Mouse (Mus musculus) limb, embryonic 15.5 days (tissue): ENCODE results near the gene Tdrd6. TPM values are rescaled to one million over a fixed set of nuclear protein-coding genes. Genes with fewer than 3 reads are reported as not detected.

Source experiments
- ATAC-seq: fragments of 200-750 bp; cut with Nextera tagmentation; 2 replicates; pipeline ENCODE4 v1.8.0; 2017; ENCODE audit warnings: low read depth, moderate TSS enrichment; ENCODE audit not compliant: insufficient number of reproducible peaks, low FRiP score, low TSS enrichment
- H3K27ac ChIP-seq: fragments of 300-500 bp; sonication (generic); 2 replicates; pipeline ENCODE4 v1.5.1; 2015; ENCODE audit warnings: moderate library complexity, mild to moderate bottlenecking, inconsistent platforms
- H3K27me3 ChIP-seq: fragments of 300-500 bp; sonication (generic); 2 replicates; pipeline ENCODE4 v1.6.1; 2015; ENCODE audit warnings: inconsistent platforms
- H3K36me3 ChIP-seq: fragments of 300-500 bp; sonication (generic); 2 replicates; pipeline ENCODE4 v1.6.1; 2015; ENCODE audit warnings: inconsistent platforms
- H3K4me1 ChIP-seq: fragments of 300-500 bp; sonication (generic); 2 replicates; pipeline ENCODE4 v1.6.1; 2015; ENCODE audit warnings: inconsistent platforms
- H3K4me2 ChIP-seq: fragments of 300-500 bp; sonication (generic); 2 replicates; pipeline ENCODE4 v1.6.1; 2015; ENCODE audit warnings: mild to moderate bottlenecking, inconsistent platforms
- H3K4me3 ChIP-seq: fragments of 300-500 bp; sonication (generic); 2 replicates; pipeline ENCODE4 v1.5.1; 2015; ENCODE audit warnings: mild to moderate bottlenecking, inconsistent platforms
- H3K9ac ChIP-seq: fragments of 300-500 bp; sonication (generic); 2 replicates; pipeline ENCODE4 v1.6.1; 2015; ENCODE audit warnings: inconsistent platforms
- H3K9me3 ChIP-seq: fragments of 300-500 bp; sonication (generic); 2 replicates; pipeline ENCODE4 v1.6.1; 2016; ENCODE audit warnings: inconsistent platforms
- WGBS: fragments of 180-500 bp; shearing (Covaris S2); methylation state at CpG from one replicate; pipeline ENCODE4 v1.1.7; 2015; 5-methylcytosine and 5-hydroxymethylcytosine counted together
- polyA plus RNA-seq: library from polyadenylated mRNA; unstranded; fragments of >200 nt; fragmentation: Nextera tagmentation; extraction: Ambion mirVana; gene quantifications from 2 replicates; pipeline ENCODE4 v1.2.1, GENCODE M21; 2015

Gene Tdrd6
- polyA plus RNA-seq, 1 experiment from 2014 or later = 0.14 TPM

DNA sequence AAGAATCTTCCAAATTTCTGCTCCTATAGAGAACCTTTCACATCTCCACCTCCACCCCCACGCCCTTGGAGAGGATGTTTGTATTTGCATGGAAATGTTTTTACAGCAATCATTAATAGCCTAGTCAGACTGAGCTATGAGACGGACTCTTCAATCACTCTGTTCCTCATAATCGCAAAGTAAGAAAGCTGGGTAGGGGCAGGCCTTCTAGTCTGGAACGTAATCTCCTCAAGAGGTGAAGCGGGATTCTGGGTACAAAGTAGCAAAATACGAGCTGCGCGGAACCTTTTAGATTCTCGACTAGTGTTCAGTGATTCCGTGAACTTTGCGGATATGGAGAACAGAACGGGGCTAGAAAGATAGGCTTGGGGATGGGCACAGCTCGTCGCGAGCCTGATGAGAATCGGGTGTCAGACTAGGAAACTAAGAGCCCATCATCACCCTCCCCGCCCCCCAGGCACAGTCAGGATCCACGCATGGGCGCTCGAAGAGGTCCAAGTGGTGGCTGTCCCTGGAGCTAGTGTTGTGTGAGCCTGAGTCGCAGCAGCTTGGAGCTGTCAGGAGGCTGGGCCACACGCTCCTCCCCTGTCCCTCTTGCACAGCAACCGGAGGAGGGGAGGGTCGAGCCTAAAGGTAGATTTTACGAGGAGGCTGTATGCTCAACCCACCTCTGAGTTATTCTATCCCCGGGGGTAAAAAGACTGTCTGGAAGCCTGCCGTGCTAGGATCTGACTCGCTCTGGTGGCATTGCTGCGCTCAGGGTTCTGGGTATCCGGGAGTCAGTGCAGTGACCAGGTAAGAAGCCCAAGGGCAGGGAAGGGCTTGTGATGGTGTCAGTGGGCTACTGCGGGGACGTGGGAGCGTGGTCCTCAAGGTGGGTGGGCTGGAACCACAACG is 61.9 kb downstream of the Tdrd6 start, which contains the start of gene Pla2g7:
Gene Pla2g7, plus strand, starts transcription at position 107 of the 897 bp plus-strand sequence.
- 0 out of 2 replicates have a peak, but pooled peaks have one; percentile 72 for ATAC-seq
- Histone ChIP-seq H3K27ac (0 out of 2 replicates have a peak within 1 kb of the TSS, but pooled peaks have one; percentile 5), H3K9me3 (no peaks in the 10 kb centered on the region), H3K4me3 (peak within 1 kb of the TSS; percentile 45), H3K4me2 (peak within 1 kb of the TSS; percentile 85), H3K4me1 (peaks cover 11% of the 10 kb centered on the region), H3K9ac (peak within 1 kb of the TSS; percentile 26; the same call in 1 of the 2 replicates), H3K27me3 (no peaks in the 10 kb centered on the region), H3K36me3 (no peaks in the 10 kb centered on the region)
- WGBS = 0% methylated on average over 34 of the region's 34 CpGs

DNA sequence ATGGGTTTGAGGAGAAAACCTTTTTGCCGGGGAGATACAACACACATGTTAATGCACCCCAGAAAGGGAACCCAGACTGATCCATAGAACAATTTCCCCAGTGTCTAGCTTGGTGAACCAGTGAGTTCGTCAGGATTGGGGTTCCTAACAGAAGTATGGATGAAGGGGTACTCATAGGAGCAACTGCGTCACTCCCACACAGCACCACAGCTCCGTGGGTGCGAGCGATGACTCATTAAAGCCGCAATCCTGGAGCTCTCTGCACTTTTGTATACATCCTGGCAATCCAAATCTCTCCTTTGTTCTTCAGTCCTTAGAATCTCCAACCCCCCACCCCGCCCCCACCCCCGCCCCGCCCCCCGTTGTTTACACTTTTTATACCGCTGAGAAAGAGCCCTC is 62.5 kb downstream of the Tdrd6 start:
- no peaks in the 10 kb centered on the region for H3K27me3 ChIP-seq
- peak overlapping the region; percentile 45 for H3K4me3 ChIP-seq
- no peak for ATAC-seq
- H3K4me1 ChIP-seq = peaks cover 11% of the 10 kb centered on the region
- 16% methylated on average over 12 of the region's 12 CpGs for WGBS
- H3K9ac ChIP-seq = no peak overlapping the region
- H3K9me3 ChIP-seq = no peaks in the 10 kb centered on the region
- no peaks in the 10 kb centered on the region for H3K36me3 ChIP-seq
- peak overlapping the region; percentile 85 for H3K4me2 ChIP-seq
- no peak overlapping the region for H3K27ac ChIP-seq

Other genes with a start within 250 kb of the Tdrd6 start
- 0.08 and 0.15 TPM in 2 replicates for gene Mep1a, start 127.5 kb downstream of the Tdrd6 start, polyA plus RNA-seq
- gene Ankrd66, start 86.7 kb downstream of the Tdrd6 start, polyA plus RNA-seq = 0.14 and 0.18 TPM in 2 replicates
- gene Pla2g7, start 62.2 kb downstream of the Tdrd6 start, polyA plus RNA-seq = 12.3 and 16.0 TPM in 2 replicates
- 27.5 and 31.8 TPM in 2 replicates for gene Slc25a27, start 36.9 kb upstream of the Tdrd6 start, polyA plus RNA-seq
- gene Cyp39a1, start 37.1 kb upstream of the Tdrd6 start, polyA plus RNA-seq = 23.9 and 27.0 TPM in 2 replicates
- gene Rcan2, start 171.1 kb upstream of the Tdrd6 start, polyA plus RNA-seq = 5.0 and 5.9 TPM in 2 replicates